Mouse (Mus musculus): ENCODE results near the gene Aldh5a1.

Aldh5a1 gene

DNA sequence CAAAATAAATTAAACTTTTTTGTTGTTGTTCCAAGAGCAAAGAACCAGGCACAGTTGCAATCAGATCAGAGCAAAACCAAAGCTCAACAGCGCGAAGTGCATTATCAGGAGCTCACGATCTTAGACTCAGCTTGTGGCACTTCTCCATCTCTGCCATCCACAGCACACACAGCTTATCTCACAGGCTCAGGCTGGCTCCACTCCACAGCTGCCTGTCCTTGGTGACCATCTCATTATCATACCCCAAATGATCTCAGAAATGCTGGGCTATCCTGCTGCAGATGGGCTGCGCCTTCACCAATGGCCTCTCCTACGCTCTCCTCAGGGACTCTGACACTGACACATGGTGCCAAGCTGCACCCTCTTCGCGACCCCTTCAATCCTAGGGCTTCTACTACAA lies 4.3 kb downstream of the Aldh5a1 start:
- in situ Hi-C loops (cut with MboI): no loop called here

GRCm38 (mm10) chr13:24930591-24930990 lies 6.9 kb downstream of the Aldh5a1 start:
- in situ Hi-C loops (cut with MboI): no loop called here

DNA sequence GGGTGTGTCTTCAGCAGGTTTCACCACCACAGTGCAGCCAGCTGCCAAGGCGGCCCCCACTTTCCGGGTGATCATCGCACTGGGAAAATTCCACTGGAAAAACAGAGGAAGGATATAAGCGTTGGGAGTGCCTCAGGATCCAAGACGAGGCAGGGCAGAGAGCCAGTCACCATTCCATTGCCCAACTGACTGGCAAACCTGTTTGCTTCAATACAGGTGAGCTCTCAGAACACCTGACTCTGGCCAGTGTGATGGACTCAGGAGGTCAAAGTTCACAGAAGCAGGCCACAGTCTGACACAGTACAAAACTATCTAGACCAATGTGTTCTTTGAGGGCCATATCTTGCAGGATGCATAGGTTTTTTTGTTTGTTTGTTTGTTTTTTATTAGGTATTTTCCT lies 13.5 kb downstream of the Aldh5a1 start:
- in situ Hi-C loops (cut with MboI): loop anchor here (10.0 kb wide), 1 partner anchor 439 kb away; no protein-coding TSS in a partner anchor

GRCm38 (mm10) chr13:24921281-24921680 lies 16.2 kb downstream of the Aldh5a1 start:
- in situ Hi-C loops (cut with MboI): loop anchor here (10.0 kb wide), 1 partner anchor 436 kb away; no protein-coding TSS in a partner anchor

DNA sequence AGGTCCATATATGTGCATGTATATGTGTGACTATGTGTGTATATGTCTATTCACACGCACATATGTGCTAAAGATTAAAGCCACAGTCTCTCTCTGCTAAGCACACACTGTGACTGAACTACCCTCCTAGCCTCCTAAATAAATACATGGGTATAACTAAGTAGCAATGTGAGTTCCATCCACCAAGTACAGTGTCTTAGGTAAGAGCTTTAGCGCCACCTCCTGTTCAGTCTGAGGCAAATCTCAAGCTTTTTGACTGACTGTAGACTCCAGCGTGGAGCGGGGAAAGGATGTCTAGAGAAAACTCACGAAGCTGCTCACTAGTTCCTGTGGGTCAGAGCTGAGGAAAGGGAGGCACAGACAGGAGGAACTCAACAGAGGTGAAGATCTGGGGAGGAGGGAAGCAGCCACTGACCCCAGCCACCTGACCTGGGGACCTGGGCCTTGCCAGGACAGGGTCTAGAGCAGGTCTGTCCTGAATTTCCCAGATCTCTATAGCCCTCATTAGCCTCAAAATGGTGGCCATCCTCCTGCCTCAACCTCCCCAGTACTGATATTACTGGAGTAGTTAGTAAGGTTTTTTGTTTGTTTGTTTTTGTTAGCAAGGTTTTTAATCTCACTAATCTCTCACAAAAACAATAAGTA lies 17.0 kb downstream of the Aldh5a1 start:
- in situ Hi-C loops (cut with MboI): loop anchor here (10.0 kb wide), 1 partner anchor 436 kb away; no protein-coding TSS in a partner anchor

DNA sequence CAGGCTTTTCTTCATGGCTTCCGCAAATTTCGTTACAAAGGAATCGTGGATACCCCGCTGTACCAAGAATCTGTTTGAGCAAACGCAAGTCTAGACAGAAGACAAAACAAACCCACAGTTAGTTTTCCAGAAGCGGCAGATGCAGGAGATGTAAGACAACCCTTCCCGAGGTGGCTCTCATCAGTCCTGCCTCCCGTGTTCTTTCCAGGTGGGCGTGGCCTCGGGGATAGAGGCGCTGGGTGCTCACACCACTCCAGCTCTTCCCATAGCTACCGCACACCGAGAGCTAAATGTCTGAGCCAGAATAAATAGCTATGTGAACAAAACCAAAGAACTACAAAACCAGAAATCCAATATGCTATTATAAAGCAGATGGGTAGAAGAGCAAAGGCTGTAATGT lies 21.6 kb downstream of the Aldh5a1 start:
- in situ Hi-C loops (cut with MboI): no loop called here

DNA sequence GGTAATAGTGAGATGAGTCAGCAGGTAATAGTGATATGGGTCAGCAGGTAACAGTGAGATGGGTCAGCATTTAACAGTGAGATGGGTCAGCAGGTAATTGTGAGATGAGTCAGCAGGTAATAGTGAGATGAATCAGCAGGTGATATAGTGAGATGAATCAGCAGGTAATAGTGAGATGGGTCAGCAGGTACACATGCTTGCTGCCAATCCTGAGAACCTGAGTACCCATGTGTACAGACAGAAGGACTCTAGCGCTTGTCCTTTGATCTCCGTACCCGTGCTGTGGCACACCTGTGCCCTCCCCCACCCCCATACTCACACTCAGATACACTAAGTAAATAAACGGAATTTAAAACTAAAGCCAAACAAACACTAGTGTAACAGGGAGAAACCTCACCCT lies 22.5 kb downstream of the Aldh5a1 start:
- in situ Hi-C loops (cut with MboI): no loop called here

GRCm38 (mm10) chr13:24913576-24913975 lies 23.9 kb downstream of the Aldh5a1 start:
- in situ Hi-C loops (cut with MboI): no loop called here

GRCm38 (mm10) chr13:24909112-24909511 lies 28.3 kb downstream of the Aldh5a1 start:
- in situ Hi-C loops (cut with MboI): no loop called here

DNA sequence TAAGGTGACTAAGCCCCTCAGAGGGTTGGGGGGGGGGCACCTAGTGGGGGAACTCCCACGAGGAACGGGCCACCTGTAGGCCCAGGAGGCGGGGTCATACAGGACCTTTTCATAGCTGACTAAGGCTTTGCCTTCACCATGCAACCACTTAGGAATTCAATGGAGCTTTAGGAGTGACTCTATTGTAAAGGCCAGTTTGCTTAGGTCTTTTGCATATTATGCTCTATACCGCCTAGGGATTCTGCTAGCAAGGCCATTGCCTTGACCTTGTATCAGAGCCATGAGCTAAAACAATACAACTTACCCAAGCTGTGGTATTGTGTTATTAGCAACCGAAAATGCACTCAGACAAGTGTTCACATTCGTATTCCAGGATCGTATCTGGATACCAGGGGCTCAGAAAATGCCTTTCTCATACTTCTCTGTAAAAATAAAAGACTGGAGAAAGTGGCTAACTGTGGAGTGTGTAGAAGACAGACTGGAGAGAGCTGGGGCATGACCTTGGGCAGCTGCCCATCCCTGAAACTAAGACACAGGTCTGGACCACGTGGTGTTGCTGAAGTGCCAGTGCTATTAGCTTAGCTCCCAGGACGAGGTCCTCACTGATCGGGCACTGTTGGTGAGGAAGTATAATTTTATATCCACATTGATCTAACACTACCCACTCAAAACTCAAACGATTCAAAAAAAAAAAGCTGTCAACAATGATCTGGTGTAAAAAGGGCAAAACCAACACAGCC lies 30.5 kb downstream of the Aldh5a1 start:
- in situ Hi-C loops (cut with MboI): no loop called here

DNA sequence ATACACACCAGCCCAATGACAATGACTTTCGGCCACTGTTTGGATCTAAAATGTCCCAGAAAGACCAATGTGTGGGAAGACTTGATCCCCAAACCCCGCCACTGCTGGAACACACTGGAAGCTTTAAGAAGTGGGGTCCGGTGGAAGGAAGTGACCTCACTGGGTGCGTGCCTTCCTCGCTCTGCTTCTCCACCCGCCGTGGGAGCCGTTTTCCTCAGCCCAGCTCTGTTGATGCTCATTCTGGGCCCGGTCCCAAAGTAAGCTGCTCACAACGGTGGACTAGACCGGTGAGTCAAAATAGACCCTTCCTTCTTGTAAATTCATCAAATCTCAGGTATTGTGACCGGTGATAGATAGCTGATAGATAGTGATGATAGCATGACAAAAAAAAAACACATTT lies 32.0 kb downstream of the Aldh5a1 start:
- in situ Hi-C loops (cut with MboI): no loop called here

GRCm38 (mm10) chr13:24903412-24903811 lies 34.0 kb downstream of the Aldh5a1 start:
- in situ Hi-C loops (cut with MboI): no loop called here

DNA sequence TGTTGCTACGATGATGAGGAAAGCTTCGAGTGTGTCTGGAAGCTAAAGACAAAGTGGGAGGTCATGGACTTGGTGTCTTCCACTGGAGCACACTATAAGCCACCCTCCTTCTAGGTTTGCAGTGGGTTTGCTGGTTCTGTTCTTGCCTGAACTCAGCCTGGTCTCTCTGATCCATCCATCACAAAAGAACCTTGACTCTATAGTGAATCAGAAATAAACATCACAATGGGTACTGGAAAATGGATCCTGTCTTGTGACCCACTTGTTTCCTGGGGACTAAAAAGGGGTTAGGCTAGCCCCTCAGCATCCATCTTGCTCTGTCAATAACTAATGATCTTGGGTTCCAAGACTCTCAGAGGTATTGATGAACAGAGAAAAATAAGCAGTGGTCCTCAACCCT lies 35.5 kb downstream of the Aldh5a1 start:
- in situ Hi-C loops (cut with MboI): no loop called here

- in situ Hi-C loops (cut with MboI): no loop called here
Observed at GRCm38 (mm10) chr13:24893880-24894279, 43.6 kb downstream of the Aldh5a1 start.

DNA sequence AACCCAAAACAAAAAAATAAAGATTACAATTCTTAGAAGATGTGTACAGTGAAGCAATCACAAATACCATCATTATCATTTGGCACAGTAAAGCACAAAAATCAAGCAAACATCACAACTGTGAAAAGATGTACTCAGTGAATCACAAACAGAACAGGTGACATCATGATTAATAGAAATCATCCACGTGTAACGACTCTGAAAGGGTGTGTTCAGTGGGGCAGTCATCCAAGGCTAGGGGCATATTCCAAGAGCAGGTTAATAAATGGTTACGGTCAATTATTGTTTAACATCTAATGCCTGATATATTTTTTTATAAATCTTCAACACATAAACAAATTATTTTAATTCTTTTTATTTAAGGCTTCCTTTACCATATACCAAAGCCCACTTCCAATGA lies 44.9 kb downstream of the Aldh5a1 start:
- in situ Hi-C loops (cut with MboI): no loop called here

DNA sequence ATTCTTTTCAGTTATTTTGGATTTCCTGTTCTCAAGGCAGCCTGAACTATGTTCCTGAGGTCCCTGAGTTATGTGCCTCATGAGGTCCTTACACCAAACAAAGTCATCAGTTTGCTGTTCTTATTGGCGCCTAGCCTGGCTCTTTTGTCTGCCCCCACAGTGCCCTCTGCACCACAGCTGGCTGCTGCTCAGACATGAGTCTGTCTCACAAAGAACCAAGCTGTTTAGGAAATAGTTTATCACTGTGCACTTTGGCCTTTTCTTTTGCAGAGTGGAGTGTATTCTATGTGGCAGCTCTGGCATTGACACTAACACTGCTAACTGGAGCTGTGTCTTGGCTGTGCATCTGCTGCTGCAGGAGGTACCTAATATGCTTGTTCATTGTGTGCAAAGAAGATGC lies 47.9 kb downstream of the Aldh5a1 start:
- in situ Hi-C loops (cut with MboI): no loop called here

DNA sequence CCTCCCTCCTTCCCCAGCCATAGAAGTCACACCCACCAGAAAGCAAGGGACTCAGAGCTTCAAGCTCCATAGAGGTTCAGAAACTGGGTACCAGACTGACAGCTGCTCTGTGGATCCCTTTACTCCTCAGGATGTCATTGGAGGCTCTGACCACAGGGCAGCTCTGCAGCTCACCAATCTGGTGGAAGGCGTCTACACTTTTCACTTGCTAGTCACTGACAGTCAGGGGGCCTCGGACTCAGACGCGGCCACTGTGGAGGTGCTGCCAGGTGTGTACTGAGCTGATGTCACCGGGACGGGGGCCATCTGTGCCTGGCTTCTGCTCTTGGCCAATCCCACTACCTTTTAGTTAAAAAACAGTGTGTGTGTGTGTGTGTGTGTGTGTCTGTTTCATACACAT lies 55.0 kb downstream of the Aldh5a1 start:
- in situ Hi-C loops (cut with MboI): no loop called here

DNA sequence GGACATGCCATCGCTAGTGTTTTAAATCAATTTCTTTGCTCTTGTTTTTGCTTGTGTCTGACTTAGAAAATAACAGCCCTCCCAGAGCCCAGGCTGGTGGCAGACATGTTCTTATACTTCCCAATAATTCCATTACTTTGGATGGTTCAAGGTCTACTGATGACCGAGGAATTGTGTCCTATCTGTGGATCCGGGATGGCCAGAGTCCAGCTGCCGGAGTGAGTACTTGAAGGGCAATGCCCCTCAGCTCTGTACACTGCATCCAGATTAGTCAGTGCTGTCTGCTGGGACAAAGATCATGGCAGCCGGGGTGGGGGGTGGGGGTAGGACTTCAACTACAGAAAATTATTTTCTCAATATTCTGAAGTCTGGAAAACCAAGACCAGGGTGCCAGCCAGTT lies 56.8 kb downstream of the Aldh5a1 start:
- in situ Hi-C loops (cut with MboI): no loop called here

DNA sequence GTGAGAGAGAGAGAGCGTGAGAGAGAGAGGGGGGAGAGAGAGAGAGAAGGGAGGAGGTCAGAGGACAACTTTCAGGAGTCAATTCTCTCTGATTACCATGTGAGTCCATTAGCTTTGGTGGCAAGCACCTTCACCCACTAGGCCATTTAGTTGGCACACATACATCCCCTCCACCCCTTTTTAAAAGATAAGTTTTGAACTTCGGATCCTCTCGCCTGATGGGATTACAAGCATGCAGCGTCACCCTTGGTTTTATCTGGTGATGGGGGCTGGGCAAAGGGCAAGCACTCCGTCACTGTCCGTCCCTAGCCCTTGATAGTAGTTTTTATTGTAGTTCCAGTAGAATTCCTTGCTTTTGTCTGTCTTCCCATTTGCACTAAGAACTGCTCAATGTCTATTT lies 57.3 kb downstream of the Aldh5a1 start:
- in situ Hi-C loops (cut with MboI): no loop called here

DNA sequence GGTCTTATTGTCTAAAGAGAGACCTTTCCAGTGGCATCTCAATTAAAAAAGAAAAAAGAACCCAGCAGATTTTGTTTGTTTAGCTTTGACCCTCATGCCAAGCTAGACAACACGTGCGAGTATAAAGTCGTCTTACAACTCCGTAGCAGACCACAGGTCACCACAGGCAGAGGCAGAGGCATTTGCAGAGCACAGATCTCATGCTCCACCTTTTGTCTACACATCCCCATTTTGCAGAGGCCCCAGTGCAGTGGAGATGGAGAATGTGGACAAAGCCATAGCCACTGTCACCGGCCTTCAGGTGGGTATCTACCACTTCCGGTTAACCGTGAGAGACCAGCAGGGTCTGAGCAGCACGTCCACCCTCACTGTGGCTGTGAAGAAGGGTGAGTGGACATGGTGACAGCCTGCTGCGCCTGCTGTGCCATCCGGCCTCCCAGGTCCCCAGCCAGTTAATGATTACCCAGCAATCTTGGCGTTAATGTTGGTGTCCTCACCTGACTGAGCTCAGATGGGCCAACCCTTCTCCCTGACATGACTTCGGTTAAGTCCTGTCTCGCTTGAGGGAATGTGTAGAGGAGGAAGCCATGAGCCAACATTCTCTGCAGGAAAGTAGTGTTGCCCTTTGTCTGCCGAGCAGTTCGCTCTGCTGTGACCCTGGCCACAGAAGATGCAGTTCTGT lies 58.0 kb downstream of the Aldh5a1 start:
- in situ Hi-C loops (cut with MboI): no loop called here

GRCm38 (mm10) chr13:24868233-24868632 lies 69.2 kb downstream of the Aldh5a1 start:
- in situ Hi-C loops (cut with MboI): no loop called here

DNA sequence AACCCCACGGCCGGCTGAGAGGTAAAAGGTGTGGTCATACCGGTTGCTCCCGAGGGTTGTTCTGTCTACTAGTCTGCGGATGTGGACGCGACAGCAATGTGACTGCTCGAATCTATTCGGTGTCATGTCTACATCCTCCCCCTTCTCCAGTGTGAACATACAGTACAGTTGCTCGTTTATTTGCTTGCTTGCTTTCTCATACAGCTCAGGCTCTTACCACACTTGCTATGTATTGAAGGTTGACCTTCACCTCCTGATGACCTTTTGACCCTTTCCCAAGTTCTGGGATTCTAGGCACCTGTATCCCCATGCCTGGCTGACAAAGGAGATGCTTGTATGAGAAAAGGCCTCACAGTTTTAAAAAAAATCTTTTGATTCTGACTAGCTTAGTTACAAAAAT lies 69.7 kb downstream of the Aldh5a1 start:
- in situ Hi-C loops (cut with MboI): no loop called here

Data from mature B cell (primary cell).